Mouse (Mus musculus) myocyte (in vitro differentiated cells): ENCODE results near the gene Zfp428. TPM values are rescaled to one million over a fixed set of nuclear protein-coding genes. Genes with fewer than 3 reads are reported as not detected.

Experiments used
- H3K27me3 ChIP-seq: one replicate; pipeline ENCODE4 v1.6.1; 2011; ENCODE audit not compliant: control insufficient read depth, insufficient read depth, insufficient read length
- H3K36me3 ChIP-seq: one replicate; pipeline ENCODE4 v1.6.1; 2011; ENCODE audit not compliant: control insufficient read depth, insufficient read depth
- H3K4me2 ChIP-seq: one replicate; pipeline ENCODE4 v1.6.1; 2011; ENCODE audit warnings: low read depth, control low read depth
- H3K4me3 ChIP-seq: one replicate; pipeline ENCODE4 v1.5.1; 2011; ENCODE audit warnings: mild to moderate bottlenecking, control low read depth, moderate library complexity
- H3K79me2 ChIP-seq: one replicate; pipeline ENCODE4 v1.6.1; 2011; ENCODE audit not compliant: control insufficient read depth, insufficient read depth
- H3ac ChIP-seq: one replicate; pipeline ENCODE4 v1.6.1; 2011; ENCODE audit not compliant: control insufficient read depth, insufficient read length
- CEBPB ChIP-seq: IDR thresholded peaks from 2 replicates; pipeline ENCODE4 v1.6.1; 2011; ENCODE audit warnings: mild to moderate bottlenecking, moderate library complexity; ENCODE audit not compliant: poor library complexity, insufficient read depth, severe bottlenecking
- E2F4 ChIP-seq: IDR thresholded peaks from one replicate; pipeline ENCODE4 v1.6.1; 2011; ENCODE audit warnings: mild to moderate bottlenecking, control low read depth, moderate library complexity; ENCODE audit not compliant: insufficient read depth
- MAX ChIP-seq: IDR thresholded peaks from one replicate; pipeline ENCODE4 v1.6.1; 2011; ENCODE audit warnings: low read depth, mild to moderate bottlenecking, control low read depth
- MYOD1 ChIP-seq, 3 experiments: IDR thresholded peaks; one replicate each; pipeline ENCODE4 v1.6.1; 2011; ENCODE audit warnings: control low read depth in 2 of 3, low read depth in 2 of 3, mild to moderate bottlenecking in 2 of 3, moderate library complexity in 1 of 3; ENCODE audit not compliant: insufficient read length in 2 of 3, control insufficient read depth in 1 of 3
- MYOG ChIP-seq, 3 experiments: IDR thresholded peaks; one replicate each; pipeline ENCODE4 v1.6.1; 2011; ENCODE audit warnings: control low read depth in 2 of 3, low read depth in 2 of 3, mild to moderate bottlenecking in 2 of 3; ENCODE audit not compliant: insufficient read length in 2 of 3, control insufficient read depth in 1 of 3, insufficient read depth in 1 of 3
- POLR2A ChIP-seq: IDR thresholded peaks from one replicate; pipeline ENCODE4 v1.6.1; 2011; ENCODE audit warnings: low read depth, mild to moderate bottlenecking, control low read depth, moderate library complexity; ENCODE audit not compliant: insufficient read length
- POLR2AphosphoS2 ChIP-seq: IDR thresholded peaks from one replicate; pipeline ENCODE4 v1.6.1; 2011; ENCODE audit warnings: low read depth, control low read depth; ENCODE audit not compliant: insufficient read length
- REST ChIP-seq: IDR thresholded peaks from one replicate; pipeline ENCODE4 v1.6.1; 2011; ENCODE audit warnings: mild to moderate bottlenecking, control low read depth, moderate library complexity; ENCODE audit not compliant: insufficient read depth, insufficient read length
- SRF ChIP-seq: IDR thresholded peaks from one replicate; pipeline ENCODE4 v1.6.1; 2011; ENCODE audit warnings: low read depth; ENCODE audit not compliant: control insufficient read depth, insufficient read length
- TCF12 ChIP-seq: IDR thresholded peaks from one replicate; pipeline ENCODE4 v1.6.1; 2011; ENCODE audit warnings: mild to moderate bottlenecking, control low read depth; ENCODE audit not compliant: poor library complexity, insufficient read depth, severe bottlenecking
- TCF3 ChIP-seq: IDR thresholded peaks from one replicate; pipeline ENCODE4 v1.6.1; 2011; ENCODE audit warnings: low read depth, control low read depth; ENCODE audit not compliant: insufficient read length
- USF1 ChIP-seq: IDR thresholded peaks from one replicate; pipeline ENCODE4 v1.6.1; 2011; ENCODE audit warnings: low read depth, mild to moderate bottlenecking, control low read depth, moderate library complexity
- polyA plus RNA-seq: library from polyadenylated mRNA; unstranded; fragments of >200 nt; fragmentation: generic; extraction: Trizol; gene quantifications from one replicate; pipeline ENCODE4 v1.2.1, GENCODE M21; 2012; ENCODE audit warnings: missing spikeins

Gene Zfp428
- polyA plus RNA-seq, 1 experiment, result 30.0 TPM

- peak overlapping the region; percentile 84 for H3K4me2 ChIP-seq
- H3K79me2 ChIP-seq, result no peaks in the 10 kb centered on the region
- TF ChIP-seq SRF (no peak), TCF12 (no peak), TCF3 (no peak), POLR2AphosphoS2 (no peak), USF1 (no peak), E2F4 (no peak), MAX (no peak), POLR2A (peak; percentile 43), REST (no peak), CEBPB (no peak), MYOG (IDR thresholded peaks at IDR 0.05; ENCODE audit: control insufficient read depth in 1 of 3, insufficient read depth in 1 of 3, insufficient read length in 2 of 3, low read depth in 2 of 3) (peak in 1 of 3 experiments; percentile 56), MYOD1 (IDR thresholded peaks at IDR 0.05; ENCODE audit: control insufficient read depth in 1 of 3, insufficient read length in 2 of 3, low read depth in 2 of 3) (peak in 1 of 3 experiments; percentile 19)
- H3ac ChIP-seq, result peak overlapping the region; percentile 41
- no peaks in the 10 kb centered on the region for H3K36me3 ChIP-seq
- peak overlapping the region; percentile 96 for H3K4me3 ChIP-seq
- H3K27me3 ChIP-seq, result no peaks in the 10 kb centered on the region
These were observed 24.6 kb downstream of the Zfp428 start for GRCm38 (mm10) chr7:24531211-24531971.

DNA sequence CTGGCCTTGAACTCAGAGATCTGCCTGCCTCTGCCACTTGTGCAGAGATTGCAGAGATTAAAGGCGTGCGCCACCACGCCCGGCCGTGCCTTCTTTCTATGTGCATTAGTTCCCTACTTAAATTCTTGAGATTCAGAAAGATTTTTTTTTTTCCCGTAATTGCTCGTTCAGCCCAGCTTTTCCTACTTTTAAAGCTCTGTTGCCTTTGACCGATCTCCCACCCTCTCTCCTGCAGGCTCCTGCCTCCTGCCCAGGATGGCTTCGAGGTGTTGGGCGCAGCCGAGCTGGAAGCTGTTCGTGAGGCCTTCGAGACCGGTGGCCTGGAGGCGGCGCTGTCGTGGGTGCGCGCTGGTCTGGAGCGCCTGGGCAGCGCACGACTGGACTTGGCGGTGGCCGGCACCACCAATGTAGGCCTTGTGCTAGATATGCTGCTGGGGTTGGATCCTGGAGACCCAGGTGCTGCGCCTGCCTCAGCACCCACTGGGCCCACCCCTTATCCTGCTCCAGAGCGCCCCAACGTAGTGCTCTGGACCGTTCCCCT, 26.3 kb downstream of the Zfp428 start:
- H3ac ChIP-seq, result no peak overlapping the region
- H3K27me3 ChIP-seq, result no peaks in the 10 kb centered on the region
- no peaks in the 10 kb centered on the region for H3K36me3 ChIP-seq
- H3K79me2 ChIP-seq, result no peaks in the 10 kb centered on the region
- no peak for TF ChIP-seq E2F4
- no peak for TF ChIP-seq REST
- no peak for TF ChIP-seq MAX
- TF ChIP-seq SRF, result no peak
- TF ChIP-seq POLR2A, result no peak
- TF ChIP-seq MYOG (IDR thresholded peaks at IDR 0.05; ENCODE audit: control insufficient read depth in 1 of 3, insufficient read depth in 1 of 3, insufficient read length in 2 of 3, low read depth in 2 of 3), result no peak
- TF ChIP-seq USF1, result no peak
- no peak for TF ChIP-seq POLR2AphosphoS2
- TF ChIP-seq MYOD1 (IDR thresholded peaks at IDR 0.05; ENCODE audit: control insufficient read depth in 1 of 3, insufficient read length in 2 of 3, low read depth in 2 of 3), result no peak
- TF ChIP-seq TCF12, result no peak
- TF ChIP-seq TCF3, result no peak
- no peak for TF ChIP-seq CEBPB
- H3K4me3 ChIP-seq, result no peak overlapping the region
- no peak overlapping the region for H3K4me2 ChIP-seq

DNA sequence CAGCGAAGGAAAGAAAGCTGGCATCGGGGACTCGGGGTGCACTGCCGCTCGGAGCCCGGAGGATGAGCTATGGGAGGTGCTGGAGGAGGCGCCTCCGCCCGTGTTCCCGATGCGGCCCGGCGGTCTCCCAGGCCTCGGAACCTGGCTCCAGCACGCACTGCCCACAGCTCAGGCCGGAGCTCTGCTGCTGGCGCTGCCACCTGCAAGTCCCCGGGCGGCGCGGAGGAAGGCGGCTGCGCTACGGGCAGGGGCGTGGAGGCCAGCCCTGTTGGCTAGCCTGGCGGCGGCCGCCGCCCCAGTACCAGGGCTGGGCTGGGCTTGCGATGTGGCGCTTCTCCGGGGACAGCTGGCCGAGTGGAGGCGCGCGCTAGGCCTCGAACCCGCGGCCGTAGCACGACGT, 27.0 kb downstream of the Zfp428 start:
- no peaks in the 10 kb centered on the region for H3K79me2 ChIP-seq
- H3K27me3 ChIP-seq, result no peaks in the 10 kb centered on the region
- no peak overlapping the region for H3K4me2 ChIP-seq
- TF ChIP-seq E2F4 (no peak), REST (no peak)
- no peak overlapping the region for H3ac ChIP-seq
- H3K4me3 ChIP-seq, result no peak overlapping the region
- no peaks in the 10 kb centered on the region for H3K36me3 ChIP-seq

GRCm38 (mm10) chr7:24534301-24534700, 27.5 kb downstream of the Zfp428 start:
- TF ChIP-seq MAX (no peak), TCF12 (no peak), MYOG (IDR thresholded peaks at IDR 0.05; ENCODE audit: control insufficient read depth in 1 of 3, insufficient read depth in 1 of 3, insufficient read length in 2 of 3, low read depth in 2 of 3) (no peak), TCF3 (no peak), E2F4 (no peak), SRF (no peak), MYOD1 (IDR thresholded peaks at IDR 0.05; ENCODE audit: control insufficient read depth in 1 of 3, insufficient read length in 2 of 3, low read depth in 2 of 3) (no peak), CEBPB (no peak), USF1 (no peak), POLR2AphosphoS2 (no peak), REST (no peak), POLR2A (no peak)
- no peak overlapping the region for H3K4me2 ChIP-seq
- no peaks in the 10 kb centered on the region for H3K27me3 ChIP-seq
- no peak overlapping the region for H3K4me3 ChIP-seq
- H3ac ChIP-seq, result no peak overlapping the region
- no peaks in the 10 kb centered on the region for H3K79me2 ChIP-seq
- H3K36me3 ChIP-seq, result no peaks in the 10 kb centered on the region

DNA sequence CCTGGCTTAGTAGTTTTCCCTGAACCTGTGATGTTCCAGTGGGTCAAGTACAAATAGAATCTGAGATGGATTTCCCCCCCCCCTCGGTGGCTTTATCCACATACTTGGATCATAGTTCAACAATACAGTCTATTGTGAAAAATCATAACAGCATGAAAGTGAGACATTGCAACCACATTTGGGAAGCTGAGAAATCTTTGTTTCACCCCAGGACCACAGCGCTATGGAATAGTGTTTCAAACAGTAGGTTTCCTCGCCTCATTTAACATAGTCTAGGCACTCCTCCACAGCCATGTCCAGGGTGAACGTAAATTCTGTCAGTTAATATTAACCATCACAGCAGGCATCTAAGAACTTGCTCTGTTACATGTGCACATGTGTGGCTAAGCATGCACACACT, 30.3 kb downstream of the Zfp428 start:
- no peaks in the 10 kb centered on the region for H3K36me3 ChIP-seq
- H3K4me2 ChIP-seq, result no peak overlapping the region
- no peak overlapping the region for H3ac ChIP-seq
- no peak for TF ChIP-seq TCF12
- no peak for TF ChIP-seq POLR2AphosphoS2
- TF ChIP-seq USF1, result no peak
- no peak for TF ChIP-seq REST
- TF ChIP-seq POLR2A, result no peak
- no peak for TF ChIP-seq MYOD1 (IDR thresholded peaks at IDR 0.05; ENCODE audit: control insufficient read depth in 1 of 3, insufficient read length in 2 of 3, low read depth in 2 of 3)
- no peak for TF ChIP-seq TCF3
- TF ChIP-seq SRF, result no peak
- no peak for TF ChIP-seq E2F4
- TF ChIP-seq MAX, result no peak
- TF ChIP-seq MYOG (IDR thresholded peaks at IDR 0.05; ENCODE audit: control insufficient read depth in 1 of 3, insufficient read depth in 1 of 3, insufficient read length in 2 of 3, low read depth in 2 of 3), result no peak
- no peak for TF ChIP-seq CEBPB
- H3K79me2 ChIP-seq, result no peaks in the 10 kb centered on the region
- no peak overlapping the region for H3K4me3 ChIP-seq
- H3K27me3 ChIP-seq, result no peaks in the 10 kb centered on the region
